Mouse (Mus musculus): Measurements from ENCODE around the gene Sntn. TPM values are rescaled to one million over a fixed set of nuclear protein-coding genes. Genes with fewer than 3 reads are reported as not detected.

The Sntn gene
- not detected in 2 replicates for polyA plus RNA-seq (2015; fragmentation: Nextera tagmentation; extraction: Ambion mirVana)

DNA sequence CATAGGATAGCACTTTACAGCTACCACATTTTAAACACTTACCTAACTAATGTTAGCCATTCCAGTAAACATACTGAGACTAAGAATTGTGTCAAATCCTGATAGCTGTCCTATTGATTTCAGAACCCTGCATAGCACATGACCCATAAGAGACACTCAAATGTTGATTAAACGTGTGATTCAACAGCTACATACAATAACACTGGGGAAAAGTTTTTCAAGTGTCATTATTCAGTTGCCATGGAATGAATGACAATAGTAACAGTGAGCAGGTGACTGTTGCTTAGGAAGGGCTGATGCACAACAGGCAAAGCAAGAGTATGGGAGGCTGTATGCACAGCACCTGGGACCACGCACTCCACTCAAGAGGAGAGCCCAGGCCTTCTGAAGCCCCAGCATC, at the start of gene Sntn:
Gene Sntn (plus strand): TSS at position 301 of the 400 bp plus-strand sequence.
- ATAC-seq (replicated peaks; ENCODE audit: insufficient number of reproducible peaks, insufficient read depth, low FRiP score, low read depth), result no peak
- 85% methylated on average over 2 of the region's 2 CpGs for WGBS
- Histone ChIP-seq H3K27me3 (no peaks in the 10 kb centered on the region), H3K4me1 (replicated peaks) (no peaks in the 10 kb centered on the region), H3K9me3 (replicated peaks) (no peaks in the 10 kb centered on the region), H3K4me2 (no peak within 1 kb of the TSS), H3K36me3 (no peaks in the 10 kb centered on the region), H3K9ac (no peak within 1 kb of the TSS), H3K27ac (no peak within 1 kb of the TSS), H3K4me3 (no peak within 1 kb of the TSS)

DNA sequence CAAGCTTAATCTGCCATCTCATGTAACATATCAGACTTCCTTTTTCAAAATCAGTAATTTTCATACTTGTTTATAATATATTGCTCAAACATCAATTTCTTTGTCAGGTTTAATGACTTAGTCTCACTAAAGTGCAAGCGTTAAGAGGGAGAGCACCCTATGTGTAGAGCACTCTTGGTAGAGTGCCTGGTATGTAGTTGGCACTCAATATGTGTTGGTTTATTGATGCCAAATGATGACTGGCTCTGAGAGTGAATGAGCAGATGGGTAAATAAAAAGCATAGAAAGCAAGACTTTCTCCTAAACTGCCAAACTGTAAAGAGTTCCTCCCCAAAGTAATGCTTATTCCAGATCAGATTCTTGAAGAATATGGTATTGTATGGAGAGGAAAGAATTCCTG, 20.8 kb upstream of the Sntn start:
- H3K27ac ChIP-seq, result no peak overlapping the region
- 85% methylated on average over 1 of the region's 1 CpGs for WGBS
- H3K9me3 ChIP-seq (replicated peaks), result no peaks in the 10 kb centered on the region
- no peak for ATAC-seq (replicated peaks; ENCODE audit: insufficient number of reproducible peaks, insufficient read depth, low FRiP score, low read depth)
- no peaks in the 10 kb centered on the region for H3K4me1 ChIP-seq (replicated peaks)
- no peaks in the 10 kb centered on the region for H3K27me3 ChIP-seq
- H3K36me3 ChIP-seq, result no peaks in the 10 kb centered on the region
- no peak overlapping the region for H3K9ac ChIP-seq
- no peak overlapping the region for H3K4me2 ChIP-seq
- no peak overlapping the region for H3K4me3 ChIP-seq

DNA sequence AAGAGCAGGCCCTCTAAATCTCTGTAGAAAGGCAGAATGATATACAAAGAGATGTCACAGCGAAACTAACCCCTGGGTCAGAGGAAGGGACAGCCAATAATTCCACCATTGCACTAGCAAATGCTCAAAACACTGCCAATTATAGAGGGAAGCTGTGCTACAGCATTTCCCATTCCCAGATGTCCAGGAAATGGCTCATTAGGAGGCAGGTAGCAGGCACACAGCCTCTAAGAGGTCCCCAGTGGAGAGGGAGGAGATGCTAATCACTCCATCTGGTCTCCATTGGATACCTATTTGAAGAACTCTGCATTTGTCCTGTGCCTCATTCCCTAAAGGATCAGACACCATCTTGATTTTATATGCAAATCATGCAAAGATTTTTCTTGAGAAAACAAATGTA, 19.6 kb upstream of the Sntn start:
- ATAC-seq (replicated peaks; ENCODE audit: insufficient number of reproducible peaks, insufficient read depth, low FRiP score, low read depth), result no peak
- H3K27ac ChIP-seq, result no peak overlapping the region
- H3K4me2 ChIP-seq, result no peak overlapping the region
- no peak overlapping the region for H3K4me3 ChIP-seq
- no peak overlapping the region for H3K9ac ChIP-seq
- no peaks in the 10 kb centered on the region for H3K36me3 ChIP-seq
- no peaks in the 10 kb centered on the region for H3K4me1 ChIP-seq (replicated peaks)
- 77% methylated on average over 1 of the region's 1 CpGs for WGBS
- H3K27me3 ChIP-seq, result no peaks in the 10 kb centered on the region
- H3K9me3 ChIP-seq (replicated peaks), result no peaks in the 10 kb centered on the region

DNA sequence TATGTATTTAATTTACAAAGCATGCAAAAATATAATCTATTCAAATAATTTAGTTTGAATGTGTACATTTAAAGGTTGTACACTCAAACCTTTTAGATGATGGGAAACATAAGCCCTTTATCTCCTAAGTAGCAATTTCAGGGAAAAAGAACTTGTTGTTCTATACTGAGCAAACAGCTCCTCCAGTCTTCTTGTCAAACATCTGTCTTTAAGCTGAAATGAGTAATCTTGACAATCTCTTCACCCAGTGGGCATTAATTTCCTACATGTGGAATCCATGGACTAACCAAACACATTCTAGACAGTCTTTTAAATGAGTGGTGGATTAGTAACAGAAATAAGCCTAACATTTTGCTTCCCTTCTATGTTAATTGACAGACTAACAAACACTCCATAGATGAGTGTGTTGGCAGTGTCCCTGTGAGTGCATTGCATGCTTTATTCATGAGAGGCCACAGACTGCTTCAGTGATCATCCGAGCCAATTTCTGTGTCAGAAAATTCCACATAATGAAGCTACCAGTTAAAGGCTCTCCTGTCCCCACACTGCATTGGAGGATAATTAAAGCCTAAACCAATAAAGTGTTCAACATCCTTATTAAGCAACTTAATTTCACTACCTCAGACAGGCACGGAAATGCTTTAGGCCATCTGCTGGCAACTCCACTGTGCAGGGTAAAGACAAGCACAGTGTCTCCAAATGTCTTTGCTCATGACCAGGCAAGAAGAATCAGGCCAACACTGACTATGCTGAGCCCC, 19.0 kb upstream of the Sntn start:
- Histone ChIP-seq H3K4me2 (no peak overlapping the region), H3K9ac (no peak overlapping the region), H3K4me1 (replicated peaks) (no peaks in the 10 kb centered on the region), H3K27me3 (no peaks in the 10 kb centered on the region), H3K4me3 (no peak overlapping the region), H3K36me3 (no peaks in the 10 kb centered on the region), H3K27ac (no peak overlapping the region), H3K9me3 (replicated peaks) (no peaks in the 10 kb centered on the region)
- 63% methylated on average over 2 of the region's 2 CpGs for WGBS
- no peak for ATAC-seq (replicated peaks; ENCODE audit: insufficient number of reproducible peaks, insufficient read depth, low FRiP score, low read depth)

DNA sequence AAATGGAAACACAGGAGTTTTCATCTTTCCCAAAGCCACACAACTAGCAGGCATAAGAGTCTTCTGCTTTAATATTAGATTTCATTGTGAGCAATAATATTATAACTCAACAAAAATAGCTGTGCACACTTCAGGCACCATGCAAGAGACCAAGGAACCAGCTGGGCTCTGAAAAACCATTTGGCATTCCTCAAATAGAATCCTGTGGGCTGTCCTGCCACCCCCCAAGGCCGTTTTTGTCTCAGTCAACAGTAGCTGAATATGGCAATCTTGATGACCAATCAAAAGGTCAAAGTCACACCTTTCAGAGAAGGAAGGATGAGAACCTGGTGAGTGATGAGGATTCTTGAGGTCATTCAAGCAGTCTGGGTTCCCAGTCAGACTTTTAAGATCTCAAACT, 16.0 kb downstream of the Sntn start:
- H3K27ac ChIP-seq, result no peak overlapping the region
- no peaks in the 10 kb centered on the region for H3K4me1 ChIP-seq (replicated peaks)
- no peak overlapping the region for H3K4me3 ChIP-seq
- H3K4me2 ChIP-seq, result no peak overlapping the region
- H3K9me3 ChIP-seq (replicated peaks), result no peaks in the 10 kb centered on the region
- no peak for ATAC-seq (replicated peaks; ENCODE audit: insufficient number of reproducible peaks, insufficient read depth, low FRiP score, low read depth)
- no peaks in the 10 kb centered on the region for H3K36me3 ChIP-seq
- WGBS, result 35% methylated on average over 1 of the region's 1 CpGs
- H3K27me3 ChIP-seq, result no peaks in the 10 kb centered on the region
- no peak overlapping the region for H3K9ac ChIP-seq

DNA sequence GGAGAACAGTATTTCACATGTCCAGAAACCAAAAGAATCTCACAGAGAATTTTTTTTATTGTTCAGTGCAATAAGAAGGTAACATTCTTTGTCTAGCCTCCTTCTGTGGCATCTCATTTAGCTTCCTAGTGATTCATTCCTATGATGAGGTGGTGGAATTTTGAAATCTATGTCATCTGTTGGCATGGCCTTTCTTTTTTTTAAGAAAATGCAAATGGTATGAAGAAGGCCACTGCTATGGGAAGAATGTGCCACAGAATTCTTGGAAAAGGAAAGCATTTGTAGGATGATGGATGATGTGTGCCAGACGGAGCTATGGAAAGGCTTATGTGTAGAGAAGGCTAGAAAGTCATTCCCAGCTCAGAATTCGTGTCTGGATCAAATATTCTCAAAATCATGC, 19.8 kb downstream of the Sntn start:
- no peaks in the 10 kb centered on the region for H3K27me3 ChIP-seq
- no peak overlapping the region for H3K4me3 ChIP-seq
- 45% methylated on average over 2 of the region's 2 CpGs for WGBS
- H3K4me2 ChIP-seq, result no peak overlapping the region
- no peaks in the 10 kb centered on the region for H3K9me3 ChIP-seq (replicated peaks)
- no peaks in the 10 kb centered on the region for H3K36me3 ChIP-seq
- H3K4me1 ChIP-seq (replicated peaks), result no peaks in the 10 kb centered on the region
- ATAC-seq (replicated peaks; ENCODE audit: insufficient number of reproducible peaks, insufficient read depth, low FRiP score, low read depth), result no peak
- H3K9ac ChIP-seq, result no peak overlapping the region
- no peak overlapping the region for H3K27ac ChIP-seq

DNA sequence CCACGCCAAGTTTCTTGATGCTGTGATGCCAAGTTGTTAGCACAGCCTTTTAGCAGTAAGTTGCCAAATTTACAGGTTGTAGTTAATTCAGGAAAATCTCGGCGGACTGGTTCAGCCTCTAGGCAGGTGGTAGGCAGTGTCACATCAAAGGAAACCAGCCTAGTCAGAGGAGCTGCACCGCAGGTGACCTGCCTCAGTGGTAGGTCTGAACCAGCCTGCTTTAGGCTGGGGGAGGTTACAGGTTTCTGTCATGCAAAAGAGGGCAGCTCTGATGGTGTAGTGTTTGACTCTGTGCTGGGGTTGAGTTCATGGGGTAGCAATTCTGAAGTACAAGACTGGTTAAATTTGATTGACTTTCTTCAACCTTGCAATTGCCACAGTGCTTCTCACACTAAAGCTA, 61.6 kb downstream of the Sntn start:
- Histone ChIP-seq H3K9me3 (replicated peaks) (no peaks in the 10 kb centered on the region), H3K27me3 (no peaks in the 10 kb centered on the region), H3K4me1 (replicated peaks) (no peaks in the 10 kb centered on the region), H3K27ac (no peak overlapping the region), H3K4me3 (no peak overlapping the region), H3K36me3 (no peaks in the 10 kb centered on the region), H3K9ac (no peak overlapping the region), H3K4me2 (no peak overlapping the region)
- WGBS, result 38% methylated on average over 4 of the region's 4 CpGs
- ATAC-seq (replicated peaks; ENCODE audit: insufficient number of reproducible peaks, insufficient read depth, low FRiP score, low read depth), result no peak

Other genes starting within 250 kb of the Sntn start
- gene Gm281, start 243.6 kb downstream of the Sntn start, polyA plus RNA-seq (2015; fragmentation: Nextera tagmentation; extraction: Ambion mirVana), result not detected in 2 replicates

Measured in heart, embryonic 15.5 days (tissue).